Mouse (Mus musculus) hindlimb bud, embryonic 11.5 days (tissue): Measurements from ENCODE around the gene Car9.

Experiments
- DNase-seq: peaks from one replicate; pipeline ENCODE4 v3.0.0-alpha.2; 2012; ENCODE audit warnings: low read depth, low spot score; ENCODE audit errors: extremely low spot score

The Car9 gene

DNA sequence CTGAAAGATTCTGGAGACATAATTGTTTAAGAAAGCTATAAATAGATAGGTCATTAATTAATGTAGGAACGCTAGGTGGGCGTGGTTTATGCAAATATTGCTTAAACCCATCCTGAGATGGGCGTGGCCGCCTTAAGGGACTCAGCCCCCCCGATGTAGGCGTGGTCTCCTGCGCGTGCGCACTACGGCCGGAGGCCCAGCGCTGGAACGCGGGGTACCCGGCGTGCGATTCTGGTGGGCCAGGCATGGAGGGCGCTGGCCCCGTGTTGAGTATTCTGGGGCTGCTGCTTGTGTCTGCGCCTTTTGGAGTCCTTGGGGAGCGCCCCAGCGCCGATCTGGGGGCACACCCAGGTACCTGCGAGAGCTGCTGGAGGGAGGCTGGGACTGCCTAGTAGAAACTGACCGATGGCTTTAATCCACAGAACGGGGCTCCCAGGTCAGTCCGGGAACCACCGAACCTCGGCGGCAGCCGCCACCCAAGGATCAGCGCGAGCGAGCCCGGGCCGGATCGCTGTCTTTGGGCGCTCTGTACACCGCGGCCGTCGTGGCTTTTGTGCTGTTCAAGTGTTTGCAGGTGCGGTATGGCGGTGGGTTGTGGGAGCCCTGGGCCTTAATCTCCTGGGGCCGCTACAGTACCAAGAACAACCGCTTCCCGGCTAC is 13.4 kb upstream of the Car9 start:
- no peak for DNase-seq

DNA sequence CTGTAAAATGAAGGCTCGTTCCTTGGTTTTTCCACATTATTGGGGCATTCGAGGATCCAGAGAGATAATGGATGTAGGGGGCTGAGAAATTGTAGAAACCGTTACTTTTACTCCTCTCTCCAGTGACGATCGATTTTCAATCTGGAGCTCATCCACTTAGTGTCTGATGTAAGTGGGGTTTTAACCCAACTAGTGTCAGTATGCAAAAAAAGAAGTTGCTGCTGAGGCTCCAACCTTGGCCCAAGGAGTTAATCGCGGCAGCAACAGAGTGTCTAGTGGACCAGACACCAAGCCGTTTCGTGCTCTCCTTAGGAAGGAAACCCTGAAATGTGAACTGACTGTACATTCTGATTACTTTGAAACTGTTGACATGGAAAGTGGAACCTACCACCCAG is 12.9 kb upstream of the Car9 start:
- DNase-seq = no peak

DNA sequence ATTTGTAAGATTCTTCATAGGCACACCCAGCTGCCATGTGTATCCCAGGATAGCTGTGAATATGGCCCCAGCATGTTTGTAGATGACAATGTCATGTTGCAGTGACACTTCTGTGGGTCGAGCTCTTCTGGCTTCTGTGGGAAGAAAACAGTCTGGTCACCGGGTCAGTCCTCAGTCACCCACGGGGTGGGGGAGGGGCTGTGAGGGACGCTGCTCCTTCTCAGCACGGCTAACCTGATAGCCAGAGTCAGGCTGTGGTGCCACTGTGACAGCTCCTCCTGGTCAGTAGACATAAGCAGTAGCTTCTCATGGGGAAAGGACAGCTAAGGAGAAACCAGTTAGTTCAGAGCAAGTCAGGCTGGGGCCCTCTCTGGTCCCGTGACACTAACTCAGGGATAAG is 10.2 kb upstream of the Car9 start:
- no peak for DNase-seq

DNA sequence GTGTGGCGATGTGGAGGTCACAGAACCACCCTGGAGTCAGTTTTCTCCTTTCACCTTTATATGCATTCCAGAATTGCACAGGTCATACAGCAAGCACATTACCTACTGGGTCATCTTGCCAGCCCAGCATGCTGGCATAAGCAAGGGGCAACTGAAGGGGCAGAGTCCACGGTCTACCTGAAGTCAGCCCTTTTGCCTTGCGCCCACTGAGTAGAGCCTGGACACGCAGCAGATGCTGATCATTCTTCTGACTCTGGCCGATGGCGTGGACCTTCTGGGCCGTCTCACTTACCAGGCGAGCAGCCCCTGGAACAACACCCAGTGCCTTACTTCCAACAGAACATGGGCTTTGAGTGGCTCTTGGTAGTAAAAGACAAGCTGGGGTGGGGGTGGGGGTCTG is 9.4 kb upstream of the Car9 start:
- no peak for DNase-seq

DNA sequence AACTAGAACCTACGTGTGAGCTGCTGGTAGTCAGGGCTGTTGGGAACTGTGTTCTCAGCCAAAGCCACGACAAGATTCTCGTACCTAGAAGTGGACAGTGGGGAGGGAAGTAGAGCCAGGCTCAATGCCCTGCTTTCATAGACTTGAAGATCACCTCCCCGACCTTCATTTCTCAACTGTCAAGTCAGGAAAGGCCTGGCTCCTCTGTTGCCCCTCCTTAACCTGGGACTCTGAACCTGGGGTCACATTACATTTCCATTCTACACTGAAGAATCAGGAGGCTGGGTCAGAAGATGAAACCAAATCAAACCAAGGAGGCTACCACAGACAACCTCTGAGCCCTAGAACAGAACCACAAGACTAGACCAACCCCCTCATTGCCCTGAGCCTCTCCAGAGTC is 8.8 kb upstream of the Car9 start:
- no peak for DNase-seq

DNA sequence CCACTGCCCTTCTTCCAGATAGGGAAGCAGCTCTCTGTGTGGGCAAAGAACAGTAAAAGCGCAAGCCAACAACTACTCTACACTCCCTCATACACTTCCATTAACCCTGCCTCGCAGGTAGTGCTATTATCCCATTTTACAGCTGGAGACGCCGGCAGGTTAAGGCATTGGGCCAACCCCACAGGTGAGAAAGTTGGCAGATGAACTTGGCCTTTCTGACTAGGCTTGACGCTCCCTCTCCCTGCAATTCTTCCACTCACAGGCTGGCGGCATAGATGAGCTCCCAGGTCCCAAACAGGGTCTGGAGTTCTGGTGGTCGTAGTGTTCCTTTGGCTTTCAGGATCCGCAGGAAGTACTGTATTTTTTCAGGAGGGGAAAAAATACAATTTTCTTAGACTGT is 7.8 kb upstream of the Car9 start:
- DNase-seq = no peak

DNA sequence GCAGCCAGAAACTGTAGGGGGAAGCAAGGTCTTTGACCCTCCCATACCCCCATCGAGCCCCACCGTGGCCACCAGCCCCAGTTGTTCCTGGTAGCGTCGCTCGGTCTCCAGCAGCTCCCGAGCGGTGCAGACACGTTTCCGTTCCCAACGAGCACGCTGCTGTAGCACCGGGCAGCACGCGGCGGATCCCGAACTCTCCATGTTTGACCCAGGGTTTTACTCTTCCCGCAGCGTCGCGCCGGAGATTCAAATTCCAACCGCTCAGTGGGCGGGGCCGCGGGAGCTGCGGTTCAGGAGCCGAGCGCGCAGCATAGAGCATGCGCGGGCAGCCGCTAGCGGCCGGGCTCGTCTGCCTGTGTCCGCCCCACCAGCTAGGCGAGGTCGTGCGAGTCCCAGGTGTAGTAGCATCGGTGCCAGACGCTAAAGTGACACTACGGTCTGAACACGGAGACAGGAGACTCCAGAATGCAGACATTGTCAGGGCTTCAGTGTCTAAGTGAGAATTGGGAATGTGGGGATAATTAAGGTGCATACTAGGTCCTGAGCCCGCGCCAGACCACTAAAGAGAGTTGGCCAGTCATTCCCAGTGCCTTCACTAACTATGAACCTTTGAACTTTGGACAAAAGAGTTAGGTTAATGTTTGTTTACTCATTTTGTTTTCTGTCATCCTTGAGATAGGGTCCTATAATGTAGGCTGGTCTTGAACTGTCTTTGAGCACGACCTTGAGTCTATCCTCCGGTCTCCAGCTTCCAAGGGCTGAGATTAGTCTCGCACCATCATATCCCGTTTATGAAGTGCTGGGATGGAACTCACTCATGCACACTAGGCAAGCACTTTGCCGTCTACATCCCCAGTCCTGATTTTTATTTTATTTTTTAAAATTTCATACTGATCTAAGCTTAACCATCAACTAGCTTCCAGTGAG is 7.1 kb upstream of the Car9 start, which contains the start of gene Arhgef39:
Gene Arhgef39 (minus strand): TSS at position 289 of the 927 bp plus-strand sequence.
- DNase-seq = no peak

DNA sequence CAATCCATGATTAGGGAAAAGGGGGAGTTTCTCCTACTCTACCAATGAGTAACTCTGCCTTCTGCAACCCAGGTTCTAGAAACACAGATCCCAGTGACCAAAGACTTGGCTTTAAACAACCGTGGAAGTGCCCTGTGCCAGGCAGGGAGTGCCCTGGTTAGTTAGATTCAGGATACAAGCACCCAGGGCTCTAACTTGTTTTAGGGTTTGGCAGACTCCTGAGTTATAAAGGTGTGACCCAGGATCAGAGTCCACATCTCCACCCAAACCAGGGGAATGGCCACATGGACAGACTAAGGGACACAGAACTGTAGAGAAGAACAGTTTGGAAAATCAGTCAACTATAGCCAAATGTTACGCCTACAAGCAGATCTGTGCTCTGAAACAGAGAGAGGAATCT is 3.7 kb upstream of the Car9 start:
- no peak for DNase-seq

DNA sequence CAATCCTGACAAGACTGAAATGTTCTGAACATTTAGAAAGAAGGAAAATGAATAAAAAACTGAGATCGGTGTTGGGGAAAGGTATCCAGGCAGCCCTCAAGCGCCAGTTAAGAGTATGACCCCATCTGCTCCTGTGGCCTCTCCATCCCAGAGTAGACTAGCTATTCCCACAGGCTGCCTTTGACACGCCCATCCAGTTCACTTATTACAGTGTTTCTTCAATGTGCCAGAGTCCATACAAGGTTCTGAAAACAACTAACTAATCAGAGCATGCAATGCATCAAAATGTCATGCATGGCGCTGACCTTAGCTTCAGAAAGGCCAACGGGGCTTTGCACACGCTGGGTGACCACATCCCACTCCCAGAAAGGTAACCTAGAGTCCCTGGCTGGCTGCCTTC is 3.3 kb upstream of the Car9 start:
- DNase-seq = no peak

DNA sequence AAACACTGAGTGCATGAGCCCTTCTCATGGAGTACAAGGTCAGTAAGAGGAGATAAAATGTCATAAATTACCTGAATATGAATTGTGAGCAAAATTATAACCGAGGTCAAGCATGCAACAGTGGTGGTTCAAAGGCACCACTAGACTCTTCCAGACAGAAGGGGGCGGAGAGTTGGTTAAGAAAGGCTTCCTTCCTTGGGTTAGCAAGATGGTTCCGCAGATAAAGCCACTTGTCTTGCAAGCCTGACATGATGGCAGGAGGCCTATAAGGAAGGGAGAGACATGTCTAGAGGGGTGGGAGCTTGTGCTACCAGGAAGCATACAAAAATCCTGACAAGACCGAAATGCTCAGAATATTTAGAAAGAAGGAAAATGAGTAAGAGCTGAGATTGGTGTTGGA is 2.5 kb upstream of the Car9 start:
- DNase-seq = no peak

DNA sequence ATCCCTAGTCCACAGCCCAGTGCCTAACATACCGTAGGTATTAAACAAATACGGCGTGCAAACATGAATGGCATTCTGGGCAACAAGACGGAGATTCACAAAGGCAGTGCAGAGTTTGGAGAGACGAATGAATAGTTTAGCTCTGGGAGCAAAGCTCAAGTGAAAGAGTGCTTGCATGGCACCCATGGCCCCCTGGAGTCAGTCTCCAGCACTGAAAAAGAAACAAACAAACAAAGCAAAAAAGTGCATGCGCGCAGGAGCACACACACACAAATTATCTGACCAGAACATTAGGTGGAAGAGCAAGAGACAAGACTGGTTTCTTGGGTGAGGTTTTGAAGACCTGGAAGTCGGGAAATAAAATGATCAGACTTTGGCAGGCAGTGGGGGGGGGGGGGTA is 692 bp upstream of the Car9 start:
- DNase-seq = no peak

DNA sequence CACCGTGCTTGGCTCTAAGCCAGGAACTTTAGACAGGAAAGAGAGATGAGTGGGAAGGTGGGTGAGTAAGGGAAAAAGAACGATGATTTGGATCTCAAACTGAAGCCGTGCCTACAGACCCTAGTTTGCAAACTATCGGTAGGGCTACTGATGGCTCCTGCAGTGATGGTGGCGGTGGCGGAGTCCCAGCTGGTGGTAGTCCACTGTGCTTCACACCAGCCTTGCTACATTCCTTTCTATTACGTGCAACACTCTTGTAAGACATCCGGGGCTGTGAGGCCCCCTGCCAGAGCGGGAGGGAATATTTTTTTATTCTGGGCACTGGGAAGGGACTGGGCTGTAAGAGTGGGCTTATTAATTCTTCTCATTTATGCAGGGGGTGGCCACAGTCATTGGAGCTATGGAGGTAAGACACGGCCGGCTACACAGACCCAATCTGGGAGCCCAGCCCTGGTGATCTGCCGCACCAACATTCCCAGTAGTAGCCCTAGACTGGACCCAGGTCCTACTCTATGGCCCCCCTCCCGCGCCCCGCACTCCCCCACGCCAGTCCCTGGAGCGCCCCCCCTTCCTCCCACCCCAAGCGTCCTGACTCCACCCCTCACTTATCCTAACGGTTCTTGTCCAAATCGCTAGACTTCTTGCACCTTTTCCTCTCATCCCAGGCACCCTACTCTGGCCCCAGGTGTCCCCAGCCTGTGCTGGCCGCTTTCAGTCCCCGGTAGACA is 1.3 kb downstream of the Car9 start:
- no peak for DNase-seq

DNA sequence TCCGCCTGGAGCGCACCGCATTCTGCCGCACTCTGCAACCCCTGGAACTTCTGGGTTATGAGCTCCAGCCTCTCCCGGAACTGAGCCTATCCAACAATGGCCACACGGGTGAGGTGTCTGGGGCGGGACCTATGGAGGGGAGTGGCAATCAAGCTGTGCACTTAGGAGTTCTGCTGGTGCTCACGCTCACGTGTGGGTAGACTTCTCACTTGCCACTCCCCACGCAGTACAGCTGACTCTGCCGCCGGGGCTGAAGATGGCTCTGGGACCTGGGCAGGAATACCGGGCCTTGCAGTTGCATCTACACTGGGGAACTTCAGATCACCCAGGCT is 1.9 kb downstream of the Car9 start:
- no peak for DNase-seq

DNA sequence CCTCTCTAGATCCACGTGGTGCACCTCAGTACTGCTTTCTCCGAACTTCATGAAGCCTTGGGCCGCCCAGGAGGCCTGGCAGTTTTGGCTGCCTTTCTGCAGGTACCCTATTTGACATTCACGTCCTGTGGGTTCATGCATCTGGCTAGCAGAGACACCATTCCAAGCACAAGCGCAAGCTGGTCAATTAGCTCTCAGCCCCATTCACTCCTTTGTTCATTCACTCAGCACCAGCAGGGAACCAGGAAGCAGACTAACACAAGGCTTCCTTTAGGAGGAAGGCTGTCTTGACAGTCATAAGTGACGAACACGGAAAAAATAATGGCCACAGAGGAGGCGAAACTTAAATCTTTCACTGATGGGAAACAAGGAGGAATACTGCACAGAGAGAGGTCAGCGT is 2.3 kb downstream of the Car9 start:
- no peak for DNase-seq

DNA sequence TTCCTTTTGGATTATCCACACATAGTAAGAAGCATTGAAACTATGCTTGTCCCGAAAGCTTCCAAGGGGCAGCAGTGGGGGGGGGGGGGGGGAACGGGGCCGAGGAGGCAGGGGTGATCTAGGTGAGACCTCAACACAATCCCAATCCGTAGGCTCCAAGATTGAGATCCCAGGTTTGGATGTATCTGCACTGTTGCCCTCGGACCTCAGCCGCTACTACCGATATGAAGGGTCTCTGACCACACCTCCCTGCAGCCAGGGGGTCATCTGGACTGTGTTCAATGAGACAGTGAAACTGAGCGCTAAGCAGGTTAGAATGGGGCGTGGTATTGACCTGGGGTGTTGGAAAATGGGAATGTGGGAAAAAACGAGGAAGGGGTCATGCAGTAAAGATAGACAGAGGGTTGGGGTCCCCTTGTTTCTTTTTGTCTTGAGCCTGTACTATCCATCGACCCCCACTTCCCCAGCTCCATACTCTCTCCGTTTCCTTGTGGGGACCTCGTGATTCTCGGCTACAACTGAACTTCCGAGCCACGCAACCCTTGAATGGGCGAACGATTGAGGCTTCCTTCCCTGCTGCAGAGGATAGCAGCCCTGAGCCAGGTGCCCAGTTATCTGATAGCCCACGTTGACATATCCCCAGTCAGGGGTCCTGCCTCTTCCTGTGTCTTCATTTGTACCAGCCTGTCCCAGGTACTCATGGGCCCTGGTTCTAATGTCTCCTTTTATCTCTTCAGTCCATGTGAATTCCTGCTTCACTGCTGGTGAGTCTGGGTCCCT is 5.1 kb downstream of the Car9 start:
- no peak for DNase-seq

DNA sequence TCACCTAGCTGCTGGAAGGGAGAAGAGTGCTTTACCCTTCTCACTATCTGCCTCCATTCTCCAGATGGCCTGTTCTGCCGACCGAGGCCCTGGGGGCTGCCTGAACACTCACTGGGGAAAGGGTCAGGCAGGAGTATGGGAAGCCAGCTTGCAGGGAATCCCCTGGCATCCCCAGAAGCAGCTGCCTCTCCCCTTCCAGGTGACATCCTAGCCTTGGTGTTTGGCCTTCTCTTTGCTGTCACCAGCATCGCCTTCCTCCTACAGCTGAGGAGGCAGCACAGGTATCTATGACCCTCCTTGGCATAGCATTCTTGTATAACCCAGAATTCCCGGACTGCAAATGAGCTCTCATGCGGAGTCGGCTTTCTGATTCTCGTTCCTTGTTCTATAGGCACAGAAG is 5.9 kb downstream of the Car9 start:
- DNase-seq = no peak

DNA sequence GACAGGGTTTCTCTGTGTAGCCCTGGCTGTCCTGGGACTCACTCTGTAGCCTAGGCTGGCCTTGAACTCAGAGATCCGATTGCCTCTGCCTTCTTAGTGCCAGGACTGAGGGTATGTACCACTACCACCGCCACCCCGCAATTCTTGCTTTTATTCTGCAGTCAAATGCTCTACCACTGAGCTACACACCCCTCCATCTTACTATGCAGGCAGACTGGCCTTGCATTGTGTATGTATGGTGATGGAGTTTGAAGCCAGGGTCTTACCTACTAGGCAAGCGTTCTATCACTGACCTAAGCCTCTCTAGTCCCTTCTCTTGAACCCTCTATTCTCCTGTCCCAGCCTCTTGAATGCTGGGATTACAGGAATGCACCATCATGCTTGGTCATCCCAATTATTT is 6.5 kb downstream of the Car9 start:
- DNase-seq = no peak

DNA sequence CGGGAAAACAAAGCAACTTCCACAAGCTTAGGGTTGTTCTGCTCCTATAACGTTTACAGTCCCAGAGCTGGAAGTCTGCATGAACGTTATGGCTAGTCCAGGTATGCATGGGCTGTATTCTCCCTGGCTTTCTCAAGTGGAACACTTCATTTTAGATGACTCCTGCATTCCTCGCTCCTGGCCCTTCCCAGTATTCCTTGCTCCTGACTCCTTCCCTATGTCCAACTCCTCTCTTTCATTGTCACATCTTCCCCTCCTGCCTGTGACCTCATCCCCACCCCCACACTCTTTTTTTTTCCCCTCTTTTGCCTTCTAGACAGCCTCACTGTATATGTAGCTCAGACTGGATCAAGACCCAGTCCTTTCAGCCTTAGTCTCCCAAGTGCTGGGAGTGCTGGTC is 7.0 kb downstream of the Car9 start:
- no peak for DNase-seq

DNA sequence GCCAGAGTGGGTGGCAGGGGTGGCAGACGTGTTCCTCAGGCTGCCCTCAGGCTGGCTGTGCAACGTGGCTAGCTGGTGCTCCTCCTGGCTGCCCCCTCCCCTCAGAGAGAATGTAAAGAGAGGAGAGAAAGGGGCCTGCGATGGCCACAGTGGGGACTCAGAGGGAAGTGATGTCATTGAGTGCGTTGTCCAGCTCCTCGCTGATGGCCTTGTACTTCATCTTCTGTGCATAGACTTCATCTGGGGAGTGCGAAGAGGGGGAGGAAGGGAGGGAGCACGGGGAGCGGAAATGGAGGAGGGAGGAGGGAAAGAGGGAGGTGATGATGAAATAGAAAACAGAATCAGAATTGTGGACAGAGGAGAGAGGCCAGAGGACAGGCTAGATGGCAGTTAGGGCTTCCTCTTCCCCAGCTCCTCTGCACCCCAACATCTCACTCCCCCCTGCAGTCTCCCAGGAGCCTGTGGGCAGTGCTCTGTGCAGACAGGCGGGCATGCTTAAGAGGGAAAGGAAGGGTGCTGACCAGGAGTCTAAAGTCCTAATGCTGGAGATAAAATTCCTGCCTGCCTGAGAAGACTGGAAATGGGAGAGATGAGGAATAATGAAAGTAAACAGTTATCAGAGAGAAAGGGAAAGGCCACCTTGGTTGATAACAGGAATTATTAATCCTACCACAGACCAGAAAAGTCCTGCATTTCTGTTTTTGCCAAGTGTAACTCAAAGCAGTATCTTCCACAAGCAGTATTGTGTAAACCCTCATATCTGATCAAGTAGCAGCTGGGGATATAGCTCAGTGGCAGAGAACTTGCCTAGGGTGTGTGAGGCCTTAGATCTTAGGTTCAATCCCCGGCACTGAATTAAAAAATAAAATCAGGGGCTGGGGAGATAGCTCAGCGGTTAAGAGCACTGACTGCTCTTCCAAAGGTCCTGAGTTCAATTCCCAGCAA is 9.3 kb downstream of the Car9 start:
- no peak for DNase-seq

DNA sequence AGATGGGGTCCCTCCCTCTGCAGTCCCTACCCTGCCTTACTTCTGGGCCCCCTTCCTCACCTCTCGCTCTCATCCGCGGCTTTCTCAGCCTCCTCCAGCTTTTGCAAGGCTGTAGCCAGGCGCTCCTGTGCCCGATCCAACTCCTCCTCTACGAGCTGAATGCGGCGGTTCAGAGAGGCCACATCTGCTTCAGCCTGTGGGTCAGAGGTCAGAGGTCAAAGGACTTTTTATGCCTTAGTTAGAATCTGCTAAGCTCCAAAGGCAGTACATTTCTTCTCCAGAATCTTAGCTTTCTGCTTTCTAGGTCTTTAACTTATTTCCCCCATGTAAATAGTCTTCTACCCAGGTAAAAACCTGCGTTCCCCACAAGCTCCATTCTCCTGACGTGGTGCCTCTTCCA is 12.8 kb downstream of the Car9 start:
- DNase-seq = no peak
